Mouse (Mus musculus) spleen, postnatal 4 days (tissue): Measurements from ENCODE around the gene Siva1.
A peak's percentile ranks its signal among the peaks of the same experiment; 100 is the strongest.

Source experiments
- DNase-seq, 2 experiments: peaks; one replicate each; pipeline ENCODE4 v3.0.0; 2022; ENCODE audit warnings: low spot score in 2 of 2

The Siva1 gene

GRCm38 (mm10) chr12:112644180-112644854 is at the start of gene Siva1:
Gene Siva1 (plus strand): TSS chr12:112644679.
- peak; percentile 98 to 99 for DNase-seq

- DNase-seq: no peak
These were observed 49.5 kb upstream of the Siva1 start for GRCm38 (mm10) chr12:112594989-112595388.

GRCm38 (mm10) chr12:112595626-112596025 is 48.9 kb upstream of the Siva1 start:
- no peak for DNase-seq

- no peak for DNase-seq
These were observed 48.0 kb upstream of the Siva1 start for GRCm38 (mm10) chr12:112596454-112596853.

- no peak for DNase-seq
These were observed 47.5 kb upstream of the Siva1 start for GRCm38 (mm10) chr12:112596891-112597500.

- DNase-seq: no peak
These were observed 46.9 kb upstream of the Siva1 start for GRCm38 (mm10) chr12:112597618-112598017.

GRCm38 (mm10) chr12:112599198-112599597 is 45.3 kb upstream of the Siva1 start:
- DNase-seq: no peak

- DNase-seq: no peak
These were observed 44.4 kb upstream of the Siva1 start for GRCm38 (mm10) chr12:112599942-112600611.

GRCm38 (mm10) chr12:112604022-112604421 is 40.5 kb upstream of the Siva1 start:
- no peak for DNase-seq

- peak in 1 of 2 experiments; percentile 52 for DNase-seq
These were observed 39.5 kb upstream of the Siva1 start for GRCm38 (mm10) chr12:112604709-112605649.

- DNase-seq: peak; percentile 75 to 90
These were observed 38.7 kb upstream of the Siva1 start for GRCm38 (mm10) chr12:112605766-112606165.

- no peak for DNase-seq
These were observed 37.5 kb upstream of the Siva1 start for GRCm38 (mm10) chr12:112606998-112607397.

GRCm38 (mm10) chr12:112609031-112609430 is 35.4 kb upstream of the Siva1 start:
- no peak for DNase-seq

GRCm38 (mm10) chr12:112616668-112617067 is 27.8 kb upstream of the Siva1 start:
- no peak for DNase-seq

- no peak for DNase-seq
These were observed 27.3 kb upstream of the Siva1 start for GRCm38 (mm10) chr12:112617184-112617583.

GRCm38 (mm10) chr12:112617898-112618380 is 26.5 kb upstream of the Siva1 start:
- DNase-seq: peak; percentile 79 to 88

- no peak for DNase-seq
These were observed 25.3 kb upstream of the Siva1 start for GRCm38 (mm10) chr12:112618981-112619685.

GRCm38 (mm10) chr12:112619686-112620353 is 24.7 kb upstream of the Siva1 start, which contains the start of gene Adssl1:
Gene Adssl1 (plus strand): TSS chr12:112620045.
- peak; percentile 55 to 81 for DNase-seq

GRCm38 (mm10) chr12:112620354-112621061 is 24.0 kb upstream of the Siva1 start:
- no peak for DNase-seq

- no peak for DNase-seq
These were observed 22.6 kb upstream of the Siva1 start for GRCm38 (mm10) chr12:112621900-112622299.
